Mouse (Mus musculus) myocyte (in vitro differentiated cells): Measurements from ENCODE around the gene Micu2.

Experiments used
- E2F4 ChIP-seq: IDR thresholded peaks from one replicate; pipeline ENCODE4 v1.6.1; 2011; ENCODE audit warnings: mild to moderate bottlenecking, control low read depth, moderate library complexity; ENCODE audit not compliant: insufficient read depth
- MAX ChIP-seq: IDR thresholded peaks from one replicate; pipeline ENCODE4 v1.6.1; 2011; ENCODE audit warnings: low read depth, mild to moderate bottlenecking, control low read depth
- MYOD1 ChIP-seq, 3 experiments: IDR thresholded peaks; one replicate each; pipeline ENCODE4 v1.6.1; 2011; ENCODE audit warnings: control low read depth in 2 of 3, low read depth in 2 of 3, mild to moderate bottlenecking in 2 of 3, moderate library complexity in 1 of 3; ENCODE audit not compliant: insufficient read length in 2 of 3, control insufficient read depth in 1 of 3
- MYOG ChIP-seq, 3 experiments: IDR thresholded peaks; one replicate each; pipeline ENCODE4 v1.6.1; 2011; ENCODE audit warnings: control low read depth in 2 of 3, low read depth in 2 of 3, mild to moderate bottlenecking in 2 of 3; ENCODE audit not compliant: insufficient read length in 2 of 3, control insufficient read depth in 1 of 3, insufficient read depth in 1 of 3
- POLR2A ChIP-seq: IDR thresholded peaks from one replicate; pipeline ENCODE4 v1.6.1; 2011; ENCODE audit warnings: low read depth, mild to moderate bottlenecking, control low read depth, moderate library complexity; ENCODE audit not compliant: insufficient read length
- SRF ChIP-seq: IDR thresholded peaks from one replicate; pipeline ENCODE4 v1.6.1; 2011; ENCODE audit warnings: low read depth; ENCODE audit not compliant: control insufficient read depth, insufficient read length
- TCF12 ChIP-seq: IDR thresholded peaks from one replicate; pipeline ENCODE4 v1.6.1; 2011; ENCODE audit warnings: mild to moderate bottlenecking, control low read depth; ENCODE audit not compliant: poor library complexity, insufficient read depth, severe bottlenecking

- no peak for TF ChIP-seq MYOG (IDR thresholded peaks at IDR 0.05; ENCODE audit: control insufficient read depth in 1 of 3, insufficient read depth in 1 of 3, insufficient read length in 2 of 3, low read depth in 2 of 3)
- no peak for TF ChIP-seq MYOD1 (IDR thresholded peaks at IDR 0.05; ENCODE audit: control insufficient read depth in 1 of 3, insufficient read length in 2 of 3, low read depth in 2 of 3)
- TF ChIP-seq SRF = no peak
- no peak for TF ChIP-seq POLR2A
- TF ChIP-seq E2F4 = no peak
- TF ChIP-seq MAX = no peak
- no peak for TF ChIP-seq TCF12
Observed at GRCm38 (mm10) chr14:57901998-57902397, 97.1 kb downstream of the Micu2 start.
